Mouse (Mus musculus): ENCODE results near the gene Pira2.
"Not testable (repeated sequence)": the region's sequence is repeated elsewhere in the genome, so short reads cannot be mapped to it uniquely, and the experiment has no call there.

The Pira2 gene

GRCm38 (mm10) chr7:3844951-3845350 is at the start of gene Pira2:
Gene Pira2, minus strand, starts transcription at chr7:3845051.
- in situ Hi-C loops (cut with MboI, MseI), result loop anchor here (5.0 to 25.0 kb wide), 2 partner anchors 67 to 233 kb away; partner anchors contain the start of genes Ndufa3 and Oscar

GRCm38 (mm10) chr7:3875032-3875431 is 30.2 kb upstream of the Pira2 start:
- in situ Hi-C loops (cut with MboI, MseI), result not testable (repeated sequence)

- in situ Hi-C loops (cut with MboI, MseI), result loop anchor here (25.0 kb wide), 1 partner anchor 226 kb away; the partner anchor contains the start of genes Ndufa3 and Oscar
Observed at GRCm38 (mm10) chr7:3837854-3838253, 7.0 kb downstream of the Pira2 start.

DNA sequence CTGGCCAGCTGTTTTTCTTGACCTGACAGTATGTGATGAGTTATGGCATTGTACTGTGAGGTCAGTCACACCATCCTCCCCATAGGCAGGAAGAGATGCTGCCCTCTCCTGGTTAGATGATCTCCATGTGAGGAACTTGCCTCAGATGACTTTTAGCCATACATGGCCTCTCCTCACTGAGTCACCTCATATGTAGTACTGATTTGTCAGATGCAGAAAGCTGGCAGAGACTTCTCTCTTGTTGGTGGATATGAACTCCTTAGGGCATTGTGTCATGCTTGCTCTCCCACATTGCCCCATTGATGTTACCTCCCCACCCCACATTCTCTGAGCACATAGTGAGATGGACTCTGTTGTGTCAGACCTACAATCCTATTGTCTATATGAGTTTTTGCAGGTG is 14.2 kb downstream of the Pira2 start:
- in situ Hi-C loops (cut with MboI, MseI), result loop anchor here (25.0 kb wide), 1 partner anchor 218 kb away; the partner anchor contains the start of genes Ndufa3 and Oscar

- in situ Hi-C loops (cut with MboI, MseI), result loop anchor here (5.0 to 25.0 kb wide), 3 partner anchors 42 to 213 kb away; partner anchors contain the start of genes Ndufa3 and Oscar
Observed at GRCm38 (mm10) chr7:3825599-3825998, 19.3 kb downstream of the Pira2 start, which contains the start of gene Gm15448. Gene Gm15448, minus strand, starts transcription at chr7:3825687.

DNA sequence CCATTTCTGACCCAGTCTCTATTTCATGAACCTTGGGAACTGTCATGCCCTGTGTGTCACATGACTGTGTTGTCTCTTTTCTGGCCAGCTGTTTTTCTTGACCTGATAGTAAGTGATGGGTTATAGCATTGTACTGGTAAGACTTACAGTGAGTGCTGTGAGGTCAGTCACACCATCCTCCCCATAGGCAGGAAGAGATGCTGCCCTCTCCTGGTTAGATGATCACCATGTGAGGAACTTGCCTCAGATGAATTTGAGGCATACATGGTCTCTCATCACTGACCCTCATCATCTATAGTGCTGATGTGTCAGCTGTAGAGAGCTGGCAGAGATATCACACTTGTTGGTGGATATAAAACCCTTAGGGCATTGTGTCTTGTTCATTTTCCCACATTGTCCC is 32.9 kb downstream of the Pira2 start:
- in situ Hi-C loops (cut with MboI, MseI), result not testable (repeated sequence)

- in situ Hi-C loops (cut with MboI, MseI), result loop anchor here (5.0 kb wide), 1 partner anchor 79 kb away; no protein-coding TSS in a partner anchor
Observed at GRCm38 (mm10) chr7:3802935-3803334, 41.9 kb downstream of the Pira2 start.

DNA sequence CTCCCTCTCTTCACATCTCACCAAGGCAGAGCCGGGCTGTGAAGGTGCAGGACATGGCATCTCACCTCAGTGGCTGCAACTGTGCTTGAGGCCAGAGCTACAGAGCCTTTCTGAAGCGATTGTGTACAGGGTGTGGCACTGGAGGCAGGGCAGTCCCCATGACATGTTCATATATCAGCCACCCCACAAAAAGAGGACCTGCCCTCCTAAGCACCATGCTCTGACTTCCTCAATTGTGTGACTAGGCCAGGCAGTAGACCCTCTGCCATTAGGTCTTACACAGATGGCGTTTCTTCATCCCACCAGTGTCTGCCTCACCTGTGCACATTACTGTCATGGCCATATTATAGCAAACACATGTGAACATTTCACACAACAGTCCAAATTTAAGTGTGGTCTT is 44.9 kb downstream of the Pira2 start:
- in situ Hi-C loops (cut with MboI, MseI), result loop anchor here (5.0 kb wide), 1 partner anchor 82 kb away; no protein-coding TSS in a partner anchor

- in situ Hi-C loops (cut with MboI, MseI), result not testable (repeated sequence)
Observed at GRCm38 (mm10) chr7:3796286-3796685, 48.6 kb downstream of the Pira2 start.

Data from regulatory T cell (primary cell).